Mouse (Mus musculus) spleen, adult 2 months (tissue): ENCODE measurements around the gene Plekhg4. TPM values are rescaled to one million over a fixed set of nuclear protein-coding genes. Genes with fewer than 3 reads are reported as not detected.

Experiments
- DNase-seq, 2 experiments: peaks; one replicate each; pipeline versions ENCODE4 v3.0.0 to v3.0.0-alpha.2; 2012 to 2021; ENCODE audit warnings: low spot score in 2 of 2, low read depth in 1 of 2
- H3K27ac ChIP-seq: fragments of 200-500 bp; 2 replicates; pipeline ENCODE4 v1.5.1; 2012; ENCODE audit warnings: low read length, inconsistent platforms; ENCODE audit not compliant: insufficient read depth
- H3K27me3 ChIP-seq: fragments of 200-500 bp; 2 replicates; pipeline ENCODE4 v1.6.1; 2012; ENCODE audit warnings: mild to moderate bottlenecking, moderate library complexity, low read length, inconsistent platforms; ENCODE audit not compliant: control insufficient read depth, insufficient read depth
- H3K36me3 ChIP-seq: fragments of 200-500 bp; 2 replicates; pipeline ENCODE4 v1.6.1; 2012; ENCODE audit warnings: mild to moderate bottlenecking, low read length, inconsistent platforms; ENCODE audit not compliant: control insufficient read depth, insufficient read depth
- H3K4me1 ChIP-seq: fragments of 200-500 bp; 2 replicates; pipeline ENCODE4 v1.6.1; 2011; ENCODE audit warnings: inconsistent platforms; ENCODE audit not compliant: control insufficient read depth, insufficient read depth, insufficient read length
- H3K4me3 ChIP-seq: fragments of 200-500 bp; 2 replicates; pipeline ENCODE4 v1.5.1; 2011; ENCODE audit warnings: mild to moderate bottlenecking, inconsistent platforms; ENCODE audit not compliant: insufficient read depth, insufficient read length; ENCODE audit errors: extremely low read depth
- CTCF ChIP-seq: fragments of 200-500 bp; IDR thresholded peaks from 2 replicates; pipeline ENCODE4 v1.5.1; 2011; ENCODE audit warnings: mild to moderate bottlenecking, inconsistent platforms; ENCODE audit not compliant: insufficient read depth, insufficient read length, insufficient replicate concordance; ENCODE audit errors: extremely low read depth
- POLR2A ChIP-seq: fragments of 200-500 bp; IDR thresholded peaks from 2 replicates; pipeline ENCODE4 v1.6.1; 2011; ENCODE audit warnings: low read depth, low read length, inconsistent platforms
- WGBS: fragments of 180-500 bp; shearing (Covaris S2); methylation state at CpG from one replicate; pipeline ENCODE4 v1.1.7; 2018; 5-methylcytosine and 5-hydroxymethylcytosine counted together
- polyA plus RNA-seq: library from polyadenylated mRNA; depleted of rRNA; stranded (reverse); fragments of >200 nt; gene quantifications from 2 replicates; pipeline ENCODE4 v1.2.3, GENCODE M21; 2012; rRNA removed

Gene Plekhg4
- polyA plus RNA-seq, 1 experiment, result 0.20 TPM

DNA sequence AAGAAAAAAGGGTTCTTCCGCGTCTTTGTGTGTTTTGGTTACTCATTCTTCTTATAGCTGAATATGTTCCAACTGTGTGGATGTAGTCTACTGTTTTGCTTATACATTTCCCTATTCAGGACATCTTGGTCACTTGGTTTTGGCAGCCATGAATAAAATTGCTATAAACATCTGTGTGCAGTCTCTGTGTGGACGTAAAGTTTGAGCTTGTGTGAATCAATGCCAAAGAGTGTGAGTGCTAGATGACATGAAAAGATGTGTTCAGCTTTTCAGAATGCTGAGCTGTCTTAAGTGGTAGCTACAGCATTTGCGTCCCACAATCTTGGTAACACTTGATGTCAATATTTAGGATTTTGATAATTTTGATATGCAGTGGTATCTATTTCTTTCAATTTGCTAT lies 46.7 kb downstream of the Plekhg4 start:
- 94% methylated on average over 4 of the region's 4 CpGs for WGBS

GRCm38 (mm10) chr8:105422006-105422405 lies 48.9 kb downstream of the Plekhg4 start:
- Histone ChIP-seq H3K36me3 (no peaks in the 10 kb centered on the region), H3K27ac (no peak overlapping the region), H3K4me1 (no peaks in the 10 kb centered on the region), H3K4me3 (no peak overlapping the region), H3K27me3 (no peaks in the 10 kb centered on the region)
- DNase-seq, result no peak
- WGBS, result 79% methylated on average over 1 of the region's 1 CpGs
- TF ChIP-seq CTCF (no peak), POLR2A (no peak)

More for the DNA sequence above, 46.7 kb downstream of the Plekhg4 start:
- Histone ChIP-seq H3K36me3 (no peaks in the 10 kb centered on the region), H3K27me3 (no peaks in the 10 kb centered on the region), H3K4me3 (no peak overlapping the region), H3K4me1 (no peaks in the 10 kb centered on the region), H3K27ac (no peak overlapping the region)
- TF ChIP-seq CTCF (no peak), POLR2A (no peak)
- no peak for DNase-seq

- Histone ChIP-seq H3K4me1 (no peaks in the 10 kb centered on the region), H3K27ac (no peak overlapping the region), H3K27me3 (no peaks in the 10 kb centered on the region), H3K36me3 (no peaks in the 10 kb centered on the region), H3K4me3 (no peak overlapping the region)
- WGBS, result 72% methylated on average over 6 of the region's 6 CpGs
- no peak for DNase-seq
- TF ChIP-seq POLR2A (no peak), CTCF (no peak)
Observed at GRCm38 (mm10) chr8:105426878-105427277, 53.8 kb downstream of the Plekhg4 start.

GRCm38 (mm10) chr8:105431743-105432515 lies 58.9 kb downstream of the Plekhg4 start:
- H3K4me1 ChIP-seq, result no peaks in the 10 kb centered on the region
- DNase-seq, result no peak
- TF ChIP-seq POLR2A, result no peak
- H3K27me3 ChIP-seq, result no peaks in the 10 kb centered on the region
- no peaks in the 10 kb centered on the region for H3K36me3 ChIP-seq
- no peak overlapping the region for H3K27ac ChIP-seq
- WGBS, result 83% methylated on average over 7 of the region's 7 CpGs
- H3K4me3 ChIP-seq, result no peak overlapping the region

Other genes with a start within 250 kb of the Plekhg4 start
- not detected in 2 replicates for gene Ces4a, start 241.5 kb upstream of the Plekhg4 start, polyA plus RNA-seq
- 11.9 and 14.9 TPM in 2 replicates for gene Cbfb, start 202.6 kb upstream of the Plekhg4 start, polyA plus RNA-seq
- 13.6 TPM in 2 replicates for gene D230025D16Rik, start 148.1 kb upstream of the Plekhg4 start, polyA plus RNA-seq
- gene B3gnt9, start 118.1 kb upstream of the Plekhg4 start, polyA plus RNA-seq, result 11.5 and 12.0 TPM in 2 replicates
- 28.1 and 31.8 TPM in 2 replicates for gene Tradd, start 108.7 kb upstream of the Plekhg4 start, polyA plus RNA-seq
- 16.0 and 20.5 TPM in 2 replicates for gene Fbxl8, start 108.6 kb upstream of the Plekhg4 start, polyA plus RNA-seq
- gene Hsf4, start 103.5 kb upstream of the Plekhg4 start, polyA plus RNA-seq, result 2.5 and 2.7 TPM in 2 replicates
- 0.53 and 0.70 TPM in 2 replicates for gene Nol3, start 97.1 kb upstream of the Plekhg4 start, polyA plus RNA-seq
- gene 4931428F04Rik, start 83.4 kb upstream of the Plekhg4 start, polyA plus RNA-seq, result 3.7 and 3.9 TPM in 2 replicates
- 21.4 and 23.4 TPM in 2 replicates for gene Exoc3l, start 77.2 kb upstream of the Plekhg4 start, polyA plus RNA-seq
- gene E2f4, start 75.6 kb upstream of the Plekhg4 start, polyA plus RNA-seq, result 165 and 202 TPM in 2 replicates
- gene Elmo3, start 67.7 kb upstream of the Plekhg4 start, polyA plus RNA-seq, result 7.2 and 7.7 TPM in 2 replicates
- 9.2 and 11.0 TPM in 2 replicates for gene Lrrc29, start 47.0 kb upstream of the Plekhg4 start, polyA plus RNA-seq
- 67.8 and 82.2 TPM in 2 replicates for gene Tmem208, start 46.9 kb upstream of the Plekhg4 start, polyA plus RNA-seq
- gene Fhod1, start 25.3 kb upstream of the Plekhg4 start, polyA plus RNA-seq, result 52.0 and 58.1 TPM in 2 replicates
- 3.0 and 4.2 TPM in 2 replicates for gene Slc9a5, start 24.4 kb upstream of the Plekhg4 start, polyA plus RNA-seq
- 0.42 and 0.62 TPM in 2 replicates for gene Kctd19, start 40.2 kb downstream of the Plekhg4 start, polyA plus RNA-seq
- gene Lrrc36, start 40.3 kb downstream of the Plekhg4 start, polyA plus RNA-seq, result 0.07 and 0.13 TPM in 2 replicates
- gene Tppp3, start 98.3 kb downstream of the Plekhg4 start, polyA plus RNA-seq, result 8.1 and 14.7 TPM in 2 replicates
- gene Zdhhc1, start 123.6 kb downstream of the Plekhg4 start, polyA plus RNA-seq, result 15.3 and 18.3 TPM in 2 replicates
- 0.44 and 0.62 TPM in 2 replicates for gene Hsd11b2, start 145.5 kb downstream of the Plekhg4 start, polyA plus RNA-seq
- 68.3 and 72.0 TPM in 2 replicates for gene Atp6v0d1, start 192.8 kb downstream of the Plekhg4 start, polyA plus RNA-seq
- 25.6 and 26.5 TPM in 2 replicates for gene Ripor1, start 232.0 kb downstream of the Plekhg4 start, polyA plus RNA-seq